Mouse (Mus musculus) brain, adult 2 months (tissue): ENCODE measurements at regions not wholly inside any gene's neighbourhood (a gene's known extent, or its start where the extent isn't known, plus 50 kb on each side); places are given as distances from the start of the nearest gene placed in this dataset.

Experiments
- DNase-seq: peaks from one replicate; pipeline ENCODE4 v3.0.0; 2011; ENCODE audit warnings: low read depth, low spot score

DNA sequence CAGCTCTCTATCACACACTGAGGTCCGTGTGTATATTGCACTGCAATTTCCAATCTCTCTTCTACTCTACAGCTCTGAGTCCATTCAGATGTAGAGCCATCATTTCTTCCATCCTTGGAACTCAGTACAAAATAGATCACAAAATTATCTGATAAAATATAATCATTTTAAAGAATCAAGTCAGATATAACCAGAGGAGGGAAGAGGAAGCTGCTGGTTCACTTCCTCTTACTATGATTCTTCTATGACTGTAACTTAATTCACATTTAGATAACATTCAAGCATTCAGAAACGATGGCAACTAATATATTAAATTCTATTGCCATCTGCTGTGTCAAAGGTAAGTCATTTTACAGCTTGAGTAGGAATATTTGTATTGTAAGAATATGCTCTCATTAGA, 1550.1 kb downstream of the Cdh8 start:
- DNase-seq, result no peak

DNA sequence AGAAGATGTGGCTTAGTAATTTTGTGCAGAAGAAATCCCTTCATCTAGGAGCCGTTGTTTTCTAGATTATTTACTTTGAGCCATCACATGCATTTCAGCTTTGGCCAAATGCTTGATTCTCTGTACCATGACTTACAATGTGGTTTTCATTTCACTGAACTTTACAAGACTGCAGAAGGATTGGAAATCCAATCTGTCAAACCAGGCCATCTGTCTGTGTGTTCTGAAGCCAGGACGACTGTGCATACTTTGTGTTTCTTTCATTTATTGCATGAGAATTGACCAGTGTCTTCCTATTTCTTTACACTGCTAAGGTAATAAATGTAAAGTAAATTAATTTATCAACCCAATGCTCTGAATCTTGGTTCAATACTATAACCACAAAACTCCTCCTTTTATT, 1554.8 kb downstream of the Cdh8 start:
- peak; percentile 37 for DNase-seq

DNA sequence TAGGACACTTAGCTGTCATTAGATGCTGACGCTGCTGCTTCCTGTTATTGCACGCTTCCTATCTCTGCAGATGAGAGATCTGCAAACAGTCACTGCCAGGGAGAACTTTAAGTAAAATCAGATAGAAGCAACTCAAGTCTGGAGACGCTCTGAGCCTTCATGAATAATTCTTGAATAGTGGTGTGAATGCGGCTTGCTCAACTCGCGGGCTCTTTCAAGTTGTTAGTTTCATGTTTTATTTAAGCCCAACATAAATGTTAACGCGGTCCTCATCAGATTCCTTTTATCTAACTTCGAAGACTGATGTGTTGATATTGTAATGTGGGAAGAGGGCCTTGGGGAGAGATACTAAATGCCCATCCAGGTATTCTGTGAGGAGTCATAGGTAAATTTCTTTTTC, 1556.1 kb downstream of the Cdh8 start:
- DNase-seq, result no peak

DNA sequence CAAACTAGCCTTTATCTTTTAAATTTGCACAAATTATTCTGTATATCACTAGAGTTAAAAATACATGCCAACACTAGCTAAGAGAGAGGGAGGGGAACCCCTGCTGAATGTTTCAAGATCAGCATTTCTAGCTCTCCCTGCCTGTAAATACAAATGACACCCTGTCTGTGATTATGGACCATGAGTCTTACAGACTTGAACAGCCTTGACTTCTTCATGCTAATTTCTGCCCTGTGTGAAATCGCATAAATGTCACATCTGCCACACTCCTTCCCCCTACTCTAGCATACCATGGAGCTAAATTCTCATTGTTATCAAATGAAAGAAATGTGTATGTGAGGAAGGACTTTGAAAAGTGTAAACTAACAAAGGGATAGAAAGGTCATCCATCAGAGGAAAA, 1559.0 kb downstream of the Cdh8 start:
- no peak for DNase-seq
